Mouse (Mus musculus): ENCODE measurements around the gene Mturn.

- TF ChIP-seq POLR2A (IDR thresholded peaks at IDR 0.05; ENCODE audit: control insufficient read depth, extremely low read depth, insufficient read depth, low read length, poor library complexity) (no peak), CTCF (IDR thresholded peaks at IDR 0.05; ENCODE audit: borderline replicate concordance, control insufficient read depth, extremely low read depth, insufficient read depth, low read length, poor library complexity) (no peak)
Measured at GRCm38 (mm10) chr6:54715697-54716096, 34.3 kb downstream of the Mturn start.
